In genomic region chr1:73954614-73955013, GRCm38 (mm10) we compare ENCODE assay signal across 8 mouse cellular contexts.
A peak's percentile ranks its signal among the peaks of the same experiment; 100 is the strongest.
DNase-seq lines count a peak whose midpoint lies in the region; ATAC-seq and TF ChIP-seq lines count a peak whose summit lies in the region.
"Had no signal": no experiment of that assay in that cellular context is flagged by ENCODE, and none has a peak within 500 bp of the region (broad histone marks: within the 10 kb centered on the region; RNA-seq: fewer than 3 reads in every experiment).

No protein-coding gene starts in this region.

- no peak overlapping the region for H3K9ac ChIP-seq in heart, postnatal 0 days (replicated peaks; ENCODE audit: low read depth, low read length)
- no peak overlapping the region for H3K9ac ChIP-seq in limb, embryonic 14.5 days (ENCODE audit: low read depth, low read length, severe bottlenecking)

- 0 out of 2 replicates have a peak, but pooled peaks have one; percentile 79 for TF ChIP-seq EP300 in heart, postnatal 0 days (IDR thresholded peaks at IDR 0.05; ENCODE audit: low read depth)

- no peaks in the 10 kb centered on the region for H3K9me3 ChIP-seq in heart, postnatal 0 days (replicated peaks; ENCODE audit: control insufficient read depth, low read length)
- H3K9me3 ChIP-seq in limb, embryonic 14.5 days (ENCODE audit: control insufficient read depth, low read length), result no peaks in the 10 kb centered on the region

- DNase-seq in MN1 (ENCODE audit: low spot score), result peak; percentile 20
- DNase-seq in adrenal gland, adult 2 months, result peak; percentile 63
- DNase-seq in heart, postnatal 0 days (ENCODE audit: low spot score), result peak; percentile 71
- no peak for DNase-seq in limb, embryonic 14.5 days (ENCODE audit: low spot score)
- DNase-seq in frontal cortex, postnatal 14 days (ENCODE audit: low spot score in 2 of 2), result no peak
- no peak for DNase-seq in thymus, adult 2 months
- no peak for DNase-seq in spleen, adult 18-20 months

- no peak for TF ChIP-seq CTCF in heart, postnatal 0 days (IDR thresholded peaks at IDR 0.05; ENCODE audit: low read depth)
- TF ChIP-seq CTCF in thymus, adult 2 months (IDR thresholded peaks at IDR 0.05; ENCODE audit: borderline replicate concordance, control insufficient read depth, extremely low read depth, insufficient read depth, low read length, poor library complexity), result no peak

- 9% methylated on average over 4 of the region's 4 CpGs for WGBS in heart, postnatal 0 days
- 57% methylated on average over 4 of the region's 4 CpGs for WGBS in limb, embryonic 14.5 days
- WGBS in thymus, adult 2 months, result 85% methylated on average over 4 of the region's 4 CpGs

- H3K36me3 ChIP-seq in heart, postnatal 0 days (replicated peaks; ENCODE audit: control insufficient read depth, insufficient read depth, low read length), result peaks cover 47% of the 10 kb centered on the region
- H3K36me3 ChIP-seq in limb, embryonic 14.5 days (ENCODE audit: control insufficient read depth, insufficient read depth, low read length), result peaks cover 33% of the 10 kb centered on the region
- H3K36me3 ChIP-seq in thymus, adult 2 months (ENCODE audit: control insufficient read depth, insufficient read depth, low read length), result no peaks in the 10 kb centered on the region

- H3K4me3 ChIP-seq in heart, postnatal 0 days (ENCODE audit: low read depth, low read length), result no peak overlapping the region
- no peak overlapping the region for H3K4me3 ChIP-seq in limb, embryonic 14.5 days (replicated peaks; ENCODE audit: low read length)
- no peak overlapping the region for H3K4me3 ChIP-seq in thymus, adult 2 months (ENCODE audit: control insufficient read depth, insufficient read depth, low read length)

- peak; percentile 47 for ATAC-seq in heart, postnatal 0 days (ENCODE audit: insufficient read depth, low read depth)
- ATAC-seq in limb, embryonic 14.5 days (ENCODE audit: low FRiP score, low read depth), result peak; percentile 44; the same call in 1 of the 2 replicates
- ATAC-seq: inflammation-experienced regulatory T-cells, adult 6 months had no signal

- peaks cover 70% of the 10 kb centered on the region for H3K4me1 ChIP-seq in heart, postnatal 0 days (ENCODE audit: control insufficient read depth, insufficient read depth)
- peaks cover 32% of the 10 kb centered on the region for H3K4me1 ChIP-seq in limb, embryonic 14.5 days (ENCODE audit: control insufficient read depth, insufficient read depth, low read length)
- H3K4me1 ChIP-seq in thymus, adult 2 months (replicated peaks; ENCODE audit: control insufficient read depth, insufficient read depth, low read length), result no peaks in the 10 kb centered on the region

- H3K27me3 ChIP-seq in heart, postnatal 0 days (ENCODE audit: control insufficient read depth, insufficient read depth, low read length), result no peaks in the 10 kb centered on the region
- no peaks in the 10 kb centered on the region for H3K27me3 ChIP-seq in limb, embryonic 14.5 days (ENCODE audit: control insufficient read depth, insufficient read depth, low read length)
- H3K27me3 ChIP-seq in thymus, adult 2 months (ENCODE audit: control insufficient read depth, insufficient read depth, low read length), result no peaks in the 10 kb centered on the region

- peak overlapping the region; percentile 72 for H3K27ac ChIP-seq in heart, postnatal 0 days (ENCODE audit: low read depth)
- peak overlapping the region; percentile 65 for H3K27ac ChIP-seq in limb, embryonic 14.5 days (replicated peaks; ENCODE audit: low read depth, low read length)
- H3K27ac ChIP-seq in thymus, adult 2 months (ENCODE audit: control insufficient read depth, insufficient read depth, low read length), result no peak overlapping the region

- H3K4me2 ChIP-seq in heart, postnatal 0 days (ENCODE audit: low read depth, low read length), result no peak overlapping the region
- H3K4me2 ChIP-seq in limb, embryonic 14.5 days (replicated peaks; ENCODE audit: low read depth, low read length, severe bottlenecking), result no peak overlapping the region

- no peak for TF ChIP-seq POLR2A in limb, embryonic 14.5 days (IDR thresholded peaks at IDR 0.05; ENCODE audit: borderline replicate concordance, extremely low read depth, insufficient read depth, insufficient read length)
- no peak for TF ChIP-seq POLR2A in thymus, adult 2 months (IDR thresholded peaks at IDR 0.05; ENCODE audit: control insufficient read depth, extremely low read depth, insufficient read depth, low read length, poor library complexity)

Comparison
In these comparisons a context has a peak if more than half of its experiments do, and no peak if none do; other contexts are left out.
1. DNase-seq: peak in MN1 (single experiment), adrenal gland, adult 2 months (single experiment) and heart, postnatal 0 days (single experiment); none in limb, embryonic 14.5 days (single experiment), frontal cortex, postnatal 14 days (0 of 2), thymus, adult 2 months (single experiment) and spleen, adult 18-20 months (0 of 2).